Mouse (Mus musculus) layer of hippocampus, adult 8-10 months (tissue): ENCODE results near the gene Spag9. TPM values are rescaled to one million over a fixed set of nuclear protein-coding genes. Genes with fewer than 3 reads are reported as not detected.

ENCODE experiments used
- total RNA-seq, 4 experiments: library from RNA; stranded (reverse); gene quantifications; 2 replicates each; pipeline ENCODE4 v1.2.4; 2022

The Spag9 gene
- total RNA-seq, 4 experiments from 2014 or later, result 205 to 236 (median 220) TPM

Other genes starting within 250 kb of the Spag9 start
- gene Utp18, start 110.3 kb upstream of the Spag9 start, total RNA-seq, result 10 to 100 TPM; 21.6 to 23.3 (median 22.4) TPM
- 10 to 100 TPM; 28.4 to 40.9 (median 33.5) TPM for gene Mbtd1, start 110.2 kb upstream of the Spag9 start, total RNA-seq
- 100 to 1,000 TPM in 2 of 4 experiments, 10 to 100 TPM in 2; 88.3 to 126 (median 105) TPM for gene Nme2, start 39.8 kb upstream of the Spag9 start, total RNA-seq
- 100 to 1,000 TPM in 2 of 4 experiments, 10 to 100 TPM in 2; 86.0 to 119 (median 96.1) TPM for gene Gm20390, start 27.8 kb upstream of the Spag9 start, total RNA-seq
- gene Nme1, start 27.6 kb upstream of the Spag9 start, total RNA-seq, result 100 to 1,000 TPM in 1 of 4 experiments, 10 to 100 TPM in 3; 72.6 to 105 (median 82.2) TPM
- gene Tob1, start 215.4 kb downstream of the Spag9 start, total RNA-seq, result 10 to 100 TPM; 35.8 to 44.1 (median 39.9) TPM
- gene Wfikkn2, start 249.9 kb downstream of the Spag9 start, total RNA-seq, result 1 to 10 TPM; 1.3 to 2.4 (median 1.9) TPM